Mouse (Mus musculus) thymus, postnatal 4 days (tissue): ENCODE data around the gene Akap1.
"Not testable (repeated sequence)": the region's sequence is repeated elsewhere in the genome, so short reads cannot be mapped to it uniquely, and the experiment has no call there.

Experiments used
- DNase-seq: peaks from one replicate; pipeline ENCODE4 v3.0.0; 2021

Gene Akap1

GRCm38 (mm10) chr11:88864458-88865197 lies at the start of gene Akap1:
Akap1 (minus strand) TSS chr11:88864586.
- peak; percentile 99 for DNase-seq

GRCm38 (mm10) chr11:88909388-88910036 lies 45.1 kb upstream of the Akap1 start:
- no peak for DNase-seq

- peak; percentile 83 for DNase-seq
Observed at GRCm38 (mm10) chr11:88908557-88909211, 44.3 kb upstream of the Akap1 start.

GRCm38 (mm10) chr11:88907886-88908285 lies 43.5 kb upstream of the Akap1 start:
- no peak for DNase-seq

- no peak for DNase-seq
Observed at GRCm38 (mm10) chr11:88905621-88906020, 41.2 kb upstream of the Akap1 start.

GRCm38 (mm10) chr11:88904080-88904479 lies 39.7 kb upstream of the Akap1 start:
- DNase-seq = no peak

GRCm38 (mm10) chr11:88902762-88903161 lies 38.4 kb upstream of the Akap1 start:
- no peak for DNase-seq

- DNase-seq = no peak
Observed at GRCm38 (mm10) chr11:88901341-88901802, 37.0 kb upstream of the Akap1 start.

GRCm38 (mm10) chr11:88899561-88899960 lies 35.2 kb upstream of the Akap1 start:
- no peak for DNase-seq

- DNase-seq = no peak
Observed at GRCm38 (mm10) chr11:88898380-88898763, 34.0 kb upstream of the Akap1 start.

- DNase-seq = no peak
Observed at GRCm38 (mm10) chr11:88897624-88898379, 33.4 kb upstream of the Akap1 start.

GRCm38 (mm10) chr11:88895800-88896232 lies 31.4 kb upstream of the Akap1 start:
- peak; percentile 29 for DNase-seq

GRCm38 (mm10) chr11:88895235-88895634 lies 30.8 kb upstream of the Akap1 start:
- DNase-seq = peak; percentile 30

- DNase-seq = not testable (repeated sequence)
Observed at GRCm38 (mm10) chr11:88894279-88894678, 29.9 kb upstream of the Akap1 start.

GRCm38 (mm10) chr11:88893501-88893900 lies 29.1 kb upstream of the Akap1 start:
- not testable (repeated sequence) for DNase-seq

GRCm38 (mm10) chr11:88892789-88893188 lies 28.4 kb upstream of the Akap1 start:
- peak; percentile 24 for DNase-seq

- peak; percentile 54 for DNase-seq
Observed at GRCm38 (mm10) chr11:88891921-88892561, 27.7 kb upstream of the Akap1 start.

- peak; percentile 16 for DNase-seq
Observed at GRCm38 (mm10) chr11:88891446-88891845, 27.1 kb upstream of the Akap1 start.

- not testable (repeated sequence) for DNase-seq
Observed at GRCm38 (mm10) chr11:88890904-88891303, 26.5 kb upstream of the Akap1 start.

GRCm38 (mm10) chr11:88888996-88889395 lies 24.6 kb upstream of the Akap1 start:
- DNase-seq = no peak

- DNase-seq = no peak
Observed at GRCm38 (mm10) chr11:88884376-88885065, 20.1 kb upstream of the Akap1 start.

GRCm38 (mm10) chr11:88878011-88878410 lies 13.6 kb upstream of the Akap1 start:
- no peak for DNase-seq
